Mouse (Mus musculus) MEL (cell line): ENCODE results near the gene Cd300lf. TPM values are rescaled to one million over a fixed set of nuclear protein-coding genes. Genes with fewer than 3 reads are reported as not detected.

Experiments
- DNase-seq: peaks from one replicate; pipeline ENCODE4 v3.0.0; 2011; ENCODE audit warnings: low read depth, low spot score
- H3K27ac ChIP-seq: 2 replicates; pipeline ENCODE4 v1.5.1; 2012; ENCODE audit warnings: low read depth, mild to moderate bottlenecking, control low read depth, low read length, moderate library complexity; ENCODE audit not compliant: control insufficient read depth
- H3K27me3 ChIP-seq, 2 experiments: fragments of 150-350 bp in 1 of 2; sonication (generic) in 1 of 2; 2 replicates each; pipeline ENCODE4 v1.6.1; 2012; ENCODE audit warnings: low read length in 2 of 2, mild to moderate bottlenecking in 2 of 2, improper control_type of control experiment in 1 of 2, moderate library complexity in 1 of 2; ENCODE audit not compliant: insufficient read depth in 2 of 2, control insufficient read depth in 1 of 2
- H3K36me3 ChIP-seq, 2 experiments: 2 replicates each; pipeline ENCODE4 v1.6.1; 2012 to 2014; ENCODE audit warnings: low read length in 2 of 2, improper control_type of control experiment in 1 of 2, inconsistent platforms in 1 of 2, mild to moderate bottlenecking in 1 of 2; ENCODE audit not compliant: insufficient read depth in 2 of 2, control insufficient read depth in 1 of 2
- H3K4me1 ChIP-seq, 2 experiments: fragments of 150-350 bp in 1 of 2; sonication (generic) in 1 of 2; 2 replicates each; pipeline ENCODE4 v1.6.1; 2012; ENCODE audit warnings: low read length in 2 of 2, improper control_type of control experiment in 1 of 2, mild to moderate bottlenecking in 1 of 2; ENCODE audit not compliant: insufficient read depth in 2 of 2, control insufficient read depth in 1 of 2
- H3K4me3 ChIP-seq, 2 experiments: fragments of 150-350 bp in 1 of 2; sonication (generic) in 1 of 2; 2 replicates each; pipeline ENCODE4 v1.5.1; 2012; ENCODE audit warnings: low read depth in 2 of 2, low read length in 2 of 2, mild to moderate bottlenecking in 2 of 2, moderate library complexity in 2 of 2, control low read depth in 1 of 2, improper control_type of control experiment in 1 of 2; ENCODE audit not compliant: control insufficient read depth in 1 of 2, insufficient read depth in 1 of 2
- H3K79me2 ChIP-seq: 2 replicates; pipeline ENCODE4 v1.6.1; 2012; ENCODE audit warnings: mild to moderate bottlenecking, low read length, moderate library complexity; ENCODE audit not compliant: control insufficient read depth, poor library complexity, insufficient read depth
- H3K9ac ChIP-seq: 2 replicates; pipeline ENCODE4 v1.6.1; 2012; ENCODE audit warnings: low read depth, mild to moderate bottlenecking, control low read depth, low read length, moderate library complexity; ENCODE audit not compliant: control insufficient read depth, poor library complexity, severe bottlenecking
- H3K9me3 ChIP-seq: fragments of 150-350 bp; sonication (generic); replicated peaks from 2 replicates; pipeline ENCODE4 v1.6.1; 2012; ENCODE audit warnings: mild to moderate bottlenecking, low read length, improper control_type of control experiment, moderate library complexity; ENCODE audit not compliant: insufficient read depth
- CHD1 ChIP-seq: IDR thresholded peaks from 2 replicates; pipeline ENCODE4 v1.6.1; 2012; ENCODE audit warnings: low read depth, mild to moderate bottlenecking, inconsistent platforms, low read length, improper control_type of control experiment
- CHD2 ChIP-seq: IDR thresholded peaks from 2 replicates; pipeline ENCODE4 v1.6.1; 2011; ENCODE audit warnings: low read length, improper control_type of control experiment
- E2F4 ChIP-seq: IDR thresholded peaks from 2 replicates; pipeline ENCODE4 v1.6.1; 2011; ENCODE audit warnings: low read depth, low read length, improper control_type of control experiment, borderline replicate concordance
- ELF1 ChIP-seq: IDR thresholded peaks from 2 replicates; pipeline ENCODE4 v1.6.1; 2014; ENCODE audit warnings: low read depth, mild to moderate bottlenecking, inconsistent platforms, low read length, improper control_type of control experiment, moderate library complexity
- GABPA ChIP-seq: IDR thresholded peaks from 2 replicates; pipeline ENCODE4 v1.6.1; 2012; ENCODE audit warnings: low read depth, mild to moderate bottlenecking, inconsistent platforms, low read length, improper control_type of control experiment, moderate library complexity
- GATA1 ChIP-seq: IDR thresholded peaks from 2 replicates; pipeline ENCODE4 v1.6.1; 2011; ENCODE audit warnings: low read depth, low read length, improper control_type of control experiment
- MAZ ChIP-seq: IDR thresholded peaks from 2 replicates; pipeline ENCODE4 v1.6.1; 2012; ENCODE audit warnings: low read depth, mild to moderate bottlenecking, inconsistent platforms, low read length, improper control_type of control experiment
- MXI1 ChIP-seq: IDR thresholded peaks from 2 replicates; pipeline ENCODE4 v1.6.1; 2011; ENCODE audit warnings: mild to moderate bottlenecking, low read depth, low read length, improper control_type of control experiment
- MYC ChIP-seq: IDR thresholded peaks from 2 replicates; pipeline ENCODE4 v1.6.1; 2011; ENCODE audit warnings: low read depth, mild to moderate bottlenecking, low read length, improper control_type of control experiment, moderate library complexity
- NELFE ChIP-seq: IDR thresholded peaks from 2 replicates; pipeline ENCODE4 v1.6.1; 2011; ENCODE audit warnings: low read depth, low read length, improper control_type of control experiment
- NRF1 ChIP-seq: IDR thresholded peaks from 2 replicates; pipeline ENCODE4 v1.6.1; 2014; ENCODE audit warnings: low read depth, mild to moderate bottlenecking, inconsistent platforms, low read length, improper control_type of control experiment, moderate library complexity; ENCODE audit not compliant: poor library complexity, insufficient read depth, severe bottlenecking
- POLR2AphosphoS2 ChIP-seq: IDR thresholded peaks from 2 replicates; pipeline ENCODE4 v1.6.1; 2011; ENCODE audit warnings: low read length, improper control_type of control experiment
- SIN3A ChIP-seq: IDR thresholded peaks from 2 replicates; pipeline ENCODE4 v1.6.1; 2012; ENCODE audit warnings: low read length, improper control_type of control experiment, inconsistent platforms
- TAL1 ChIP-seq: IDR thresholded peaks from 2 replicates; pipeline ENCODE4 v1.6.1; 2012; ENCODE audit warnings: mild to moderate bottlenecking, inconsistent platforms, low read length, moderate library complexity, mixed read lengths
- UBTF ChIP-seq: IDR thresholded peaks from 2 replicates; pipeline ENCODE4 v1.6.1; 2012; ENCODE audit warnings: low read depth, mild to moderate bottlenecking, inconsistent platforms, low read length, improper control_type of control experiment, moderate library complexity, borderline replicate concordance; ENCODE audit not compliant: insufficient read depth
- ZKSCAN1 ChIP-seq: IDR thresholded peaks from 2 replicates; pipeline ENCODE4 v1.6.1; 2012; ENCODE audit warnings: low read depth, mild to moderate bottlenecking, inconsistent platforms, low read length, improper control_type of control experiment, moderate library complexity
- polyA plus RNA-seq, 2 experiments: library from polyadenylated mRNA; stranded (reverse) in 1 of 2; unstranded in 1 of 2; fragments of >175 nt in 1 of 2; fragments of >200 nt in 1 of 2; gene quantifications; 2 replicates each; pipeline versions ENCODE4 v1.2.1 to v1.2.4; 2012; ENCODE audit warnings: low replicate concordance in 2 of 2, low read depth in 1 of 2; ENCODE audit not compliant: insufficient read length in 2 of 2, insufficient read depth in 1 of 2, missing spikeins in 1 of 2
- total RNA-seq: library from RNA; depleted of rRNA; stranded (reverse); fragments of 300-350 nt; gene quantifications from 2 replicates; pipeline ENCODE4 v1.2.3, GENCODE M21; 2012

The Cd300lf gene
- total and polyA plus RNA-seq, 3 experiments: 0.12 to 0.46 TPM; not detected in 1

- no peak overlapping the region for H3K4me3 ChIP-seq
- no peak overlapping the region for H3K27ac ChIP-seq
- no peaks in the 10 kb centered on the region for H3K9me3 ChIP-seq
- no peaks in the 10 kb centered on the region for H3K79me2 ChIP-seq
- no peak overlapping the region for H3K9ac ChIP-seq
- peaks cover 3 to 4% of the 10 kb centered on the region in 2 experiments for H3K27me3 ChIP-seq
- DNase-seq: no peak
- H3K4me1 ChIP-seq: peaks cover 2 to 21% of the 10 kb centered on the region in 2 experiments; a peak in 3 of 4 replicates
- TF ChIP-seq ZKSCAN1: no peak
- peaks cover 0 to 13% of the 10 kb centered on the region in 2 experiments; a peak in 2 of 4 replicates for H3K36me3 ChIP-seq
Measured at GRCm38 (mm10) chr11:115150741-115151254, 17.0 kb upstream of the Cd300lf start.

DNA sequence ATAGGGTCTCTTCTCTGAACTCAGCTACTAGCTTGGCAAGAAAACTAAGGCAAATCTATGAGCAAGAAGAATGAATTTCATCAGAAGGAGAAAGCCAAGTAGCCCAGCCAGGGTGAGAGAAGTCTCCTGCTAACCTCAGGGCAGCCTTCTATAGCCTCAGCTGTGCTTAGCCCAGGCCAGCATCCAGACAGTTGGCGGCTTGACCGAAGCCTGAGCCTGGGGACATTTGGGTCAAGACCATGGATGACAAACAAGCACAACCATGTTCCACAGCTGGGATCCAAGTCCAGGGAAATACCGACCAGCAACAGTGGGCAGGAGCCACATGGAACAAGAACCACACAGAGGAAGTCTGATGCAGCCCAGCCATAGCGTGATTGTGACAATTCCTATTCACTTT, 14.0 kb upstream of the Cd300lf start:
- TF ChIP-seq NELFE (no peak), POLR2AphosphoS2 (no peak), CHD1 (no peak), ELF1 (no peak), GABPA (no peak), SIN3A (no peak), GATA1 (no peak)
- TF ChIP-seq, all 39 proteins: peak for 0
- H3K36me3 ChIP-seq: no peaks in the 10 kb centered on the region
- peaks cover 3 to 4% of the 10 kb centered on the region in 2 experiments for H3K27me3 ChIP-seq

DNA sequence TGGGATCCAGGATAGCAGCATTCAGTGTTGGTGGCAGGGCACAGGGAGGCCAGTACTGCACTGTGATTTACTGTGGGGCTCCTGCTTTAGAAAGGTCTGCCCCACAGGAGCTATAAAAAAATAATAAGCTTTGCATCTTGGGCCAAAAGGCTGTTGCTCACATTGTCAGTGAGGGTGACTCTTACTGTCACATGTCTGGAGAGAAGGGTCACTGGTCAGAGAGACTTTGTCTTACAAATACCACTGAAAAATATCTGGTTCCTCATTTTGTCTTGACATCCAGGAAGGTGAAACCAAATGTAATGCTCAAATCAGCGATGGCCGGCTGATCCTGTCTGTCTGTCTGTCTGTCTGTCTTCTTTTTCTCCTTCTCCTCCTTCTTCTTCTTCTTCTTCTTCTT, 8.2 kb upstream of the Cd300lf start:
- H3K4me3 ChIP-seq: no peak overlapping the region
- TF ChIP-seq MYC (no peak), CHD2 (no peak), ELF1 (no peak), MXI1 (no peak), MAZ (no peak), TAL1 (no peak), POLR2AphosphoS2 (no peak), E2F4 (no peak), ZKSCAN1 (no peak), UBTF (no peak), NRF1 (no peak), CHD1 (no peak), NELFE (no peak)
- no peak overlapping the region for H3K9ac ChIP-seq
- no peak for DNase-seq
- H3K27me3 ChIP-seq: no peaks in the 10 kb centered on the region; a peak in 1 of 4 replicates
- no peak overlapping the region for H3K27ac ChIP-seq
- no peaks in the 10 kb centered on the region for H3K79me2 ChIP-seq
- H3K36me3 ChIP-seq: no peaks in the 10 kb centered on the region; a peak in 1 of 4 replicates
- no peaks in the 10 kb centered on the region for H3K9me3 ChIP-seq
- peaks cover 0 to 6% of the 10 kb centered on the region in 2 experiments; a peak in 1 of 4 replicates for H3K4me1 ChIP-seq

More for the DNA sequence above, 14.0 kb upstream of the Cd300lf start:
- H3K4me1 ChIP-seq: no peaks in the 10 kb centered on the region
- no peak for DNase-seq
- no peak overlapping the region for H3K4me3 ChIP-seq
- H3K9me3 ChIP-seq: no peaks in the 10 kb centered on the region
- H3K9ac ChIP-seq: no peak overlapping the region
- no peak overlapping the region for H3K27ac ChIP-seq
- H3K79me2 ChIP-seq: no peaks in the 10 kb centered on the region
